Mouse (Mus musculus) CH12.LX (cell line): ENCODE measurements around the gene Kank3. TPM values are rescaled to one million over a fixed set of nuclear protein-coding genes. Genes with fewer than 3 reads are reported as not detected.

Experiments used
- DNase-seq: peaks from one replicate; pipeline ENCODE4 v3.0.0-alpha.2; 2013; ENCODE audit errors: extremely low read depth
- H3K27ac ChIP-seq: 2 replicates; pipeline ENCODE4 v1.5.1; 2012; ENCODE audit warnings: low read depth, mild to moderate bottlenecking, control low read depth, moderate library complexity; ENCODE audit not compliant: insufficient read depth
- H3K27me3 ChIP-seq: replicated peaks from 2 replicates; pipeline ENCODE3; 2012; ENCODE audit warnings: inconsistent platforms
- H3K36me3 ChIP-seq, 2 experiments: replicated peaks in 1 of 2; 2 replicates each; pipeline versions ENCODE3 to v1.6.1; 2012; ENCODE audit warnings: inconsistent platforms in 1 of 2, low read length in 1 of 2, mild to moderate bottlenecking in 1 of 2, mixed read lengths in 1 of 2, moderate library complexity in 1 of 2; ENCODE audit not compliant: control insufficient read depth in 1 of 2, insufficient read depth in 1 of 2
- H3K4me1 ChIP-seq, 2 experiments: 2 replicates each; pipeline ENCODE4 v1.6.1; 2012; ENCODE audit warnings: inconsistent platforms in 1 of 2, moderate library complexity in 1 of 2; ENCODE audit not compliant: insufficient read depth in 2 of 2, control insufficient read depth in 1 of 2
- H3K4me2 ChIP-seq: 2 replicates; pipeline ENCODE4 v1.6.1; 2012; ENCODE audit warnings: low read depth, mild to moderate bottlenecking, control low read depth; ENCODE audit not compliant: poor library complexity, insufficient read depth, severe bottlenecking
- H3K4me3 ChIP-seq, 3 experiments: fragments of 150-350 bp in 1 of 3; sonication (generic) in 1 of 3; replicated peaks in 1 of 3; 2 replicates each; pipeline versions ENCODE3 to v1.5.1; 2011 to 2012; ENCODE audit warnings: low read depth in 2 of 3, low read length in 2 of 3, mild to moderate bottlenecking in 2 of 3, moderate library complexity in 2 of 3, control low read depth in 1 of 3, improper control_type of control experiment in 1 of 3, inconsistent platforms in 1 of 3, mixed read lengths in 1 of 3; ENCODE audit not compliant: poor library complexity in 1 of 3
- H3K79me2 ChIP-seq: replicated peaks from 2 replicates; pipeline ENCODE4 v1.6.1; 2012; ENCODE audit warnings: mild to moderate bottlenecking, moderate library complexity; ENCODE audit not compliant: control insufficient read depth, poor library complexity, insufficient read depth, severe bottlenecking; ENCODE audit errors: extremely low read depth
- H3K9ac ChIP-seq: 2 replicates; pipeline ENCODE4 v1.6.1; 2012; ENCODE audit warnings: low read depth, mild to moderate bottlenecking, control low read depth, moderate library complexity; ENCODE audit not compliant: insufficient read depth
- H3K9me3 ChIP-seq: replicated peaks from 2 replicates; pipeline ENCODE3; 2012; ENCODE audit warnings: low read length, inconsistent platforms, mixed read lengths
- BHLHE40 ChIP-seq: IDR thresholded peaks from 2 replicates; pipeline ENCODE4 v1.6.1; 2011; ENCODE audit warnings: mild to moderate bottlenecking, low read depth, low read length, improper control_type of control experiment
- CHD1 ChIP-seq: IDR thresholded peaks from 2 replicates; pipeline ENCODE4 v1.6.1; 2012; ENCODE audit warnings: low read depth, low read length, improper control_type of control experiment, inconsistent platforms
- CTCF ChIP-seq, 2 experiments: IDR thresholded peaks in 1 of 2; conservative IDR thresholded peaks in 1 of 2; 2 replicates each; pipeline ENCODE4 v1.5.1; 2011 to 2012; ENCODE audit warnings: low read depth in 2 of 2, low read length in 2 of 2, improper control_type of control experiment in 1 of 2, inconsistent platforms in 1 of 2, mild to moderate bottlenecking in 1 of 2, moderate library complexity in 1 of 2
- EP300 ChIP-seq: IDR thresholded peaks from 2 replicates; pipeline ENCODE4 v1.6.1; 2011; ENCODE audit warnings: low read length, improper control_type of control experiment
- ETS1 ChIP-seq: conservative IDR thresholded peaks from 2 replicates; pipeline ENCODE4 v1.6.1; 2012; ENCODE audit warnings: low read depth, mild to moderate bottlenecking, inconsistent platforms, low read length, improper control_type of control experiment, moderate library complexity
- GABPA ChIP-seq: IDR thresholded peaks from 2 replicates; pipeline ENCODE4 v1.6.1; 2012; ENCODE audit warnings: low read depth, low read length, improper control_type of control experiment, inconsistent platforms; ENCODE audit not compliant: insufficient replicate concordance
- JUND ChIP-seq: conservative IDR thresholded peaks from 2 replicates; pipeline ENCODE4 v1.6.1; 2011; ENCODE audit warnings: low read depth, low read length, improper control_type of control experiment
- MAFK ChIP-seq: IDR thresholded peaks from 2 replicates; pipeline ENCODE4 v1.6.1; 2011; ENCODE audit warnings: low read length, improper control_type of control experiment; ENCODE audit not compliant: insufficient replicate concordance
- MAX ChIP-seq: IDR thresholded peaks from 2 replicates; pipeline ENCODE4 v1.6.1; 2011; ENCODE audit warnings: low read length, improper control_type of control experiment
- MAZ ChIP-seq: IDR thresholded peaks from 2 replicates; pipeline ENCODE4 v1.6.1; 2012; ENCODE audit warnings: low read depth, mild to moderate bottlenecking, inconsistent platforms, low read length, improper control_type of control experiment, moderate library complexity
- MXI1 ChIP-seq: IDR thresholded peaks from 2 replicates; pipeline ENCODE4 v1.6.1; 2011; ENCODE audit warnings: mild to moderate bottlenecking, low read depth, low read length, improper control_type of control experiment
- MYC ChIP-seq: IDR thresholded peaks from 2 replicates; pipeline ENCODE4 v1.6.1; 2011; ENCODE audit warnings: low read depth, mild to moderate bottlenecking, improper control_type of control experiment, low read length
- NELFE ChIP-seq: IDR thresholded peaks from 2 replicates; pipeline ENCODE4 v1.6.1; 2011; ENCODE audit warnings: low read depth, low read length, improper control_type of control experiment
- NRF1 ChIP-seq: IDR thresholded peaks from 2 replicates; pipeline ENCODE4 v1.6.1; 2014; ENCODE audit warnings: low read depth, mild to moderate bottlenecking, inconsistent platforms, low read length, improper control_type of control experiment, moderate library complexity
- PAX5 ChIP-seq: IDR thresholded peaks from 2 replicates; pipeline ENCODE4 v1.6.1; 2012; ENCODE audit warnings: low read length, inconsistent platforms, mixed read lengths
- POLR2A ChIP-seq: IDR thresholded peaks from 2 replicates; pipeline ENCODE4 v1.6.1; 2011; ENCODE audit warnings: low read depth, mild to moderate bottlenecking, improper control_type of control experiment, low read length
- POLR2AphosphoS2 ChIP-seq: IDR thresholded peaks from 2 replicates; pipeline ENCODE4 v1.6.1; 2011; ENCODE audit warnings: low read depth, low read length, improper control_type of control experiment
- SIN3A ChIP-seq: IDR thresholded peaks from 2 replicates; pipeline ENCODE4 v1.6.1; 2012; ENCODE audit warnings: low read length, improper control_type of control experiment, inconsistent platforms
- TBP ChIP-seq: conservative IDR thresholded peaks from 2 replicates; pipeline ENCODE4 v1.6.1; 2011; ENCODE audit warnings: low read depth, low read length, improper control_type of control experiment
- TCF12 ChIP-seq: IDR thresholded peaks from 2 replicates; pipeline ENCODE4 v1.6.1; 2014; ENCODE audit warnings: low read depth, mild to moderate bottlenecking, inconsistent platforms, low read length, improper control_type of control experiment
- ZKSCAN1 ChIP-seq: IDR thresholded peaks from 2 replicates; pipeline ENCODE4 v1.6.1; 2012; ENCODE audit warnings: low read depth, inconsistent platforms, low read length, improper control_type of control experiment, borderline replicate concordance
- dilution Hi-C: fragments of 300-500 bp; cut with MboI; formaldehyde crosslinking; loops from 2 replicates; pipeline ENCODE4 v1.14.3; 2020; ENCODE audit warnings: low sequenced_read_pairs; ENCODE audit not compliant: extremely low pct_unique_long_range_greater_than_20kb, extremely low pct_ligation_motif_present
- in situ Hi-C: fragments of 300-500 bp; cut with MboI; formaldehyde crosslinking; loops from 3 replicates; pipeline ENCODE4 v1.14.3; 2019; ENCODE audit warnings: low sequenced_read_pairs, low pct_ligation_motif_present, low pct_unique_long_range_greater_than_20kb, mixed read lengths
- polyA plus RNA-seq: library from polyadenylated mRNA; unstranded; fragments of >175 nt; gene quantifications from 2 replicates; pipeline ENCODE4 v1.2.1, GENCODE M21; 2012; ENCODE audit warnings: low read depth; ENCODE audit not compliant: insufficient read length
- total RNA-seq, 2 experiments: library from RNA; depleted of rRNA; stranded (reverse); fragments of 300-350 nt in 1 of 2; fragments of >200 nt in 1 of 2; gene quantifications; 2 replicates each; pipeline ENCODE4 v1.2.3; 2012 to 2014

The Kank3 gene
- total and polyA plus RNA-seq, 3 experiments, result 0.50 to 15.7 (median 1.8) TPM

DNA sequence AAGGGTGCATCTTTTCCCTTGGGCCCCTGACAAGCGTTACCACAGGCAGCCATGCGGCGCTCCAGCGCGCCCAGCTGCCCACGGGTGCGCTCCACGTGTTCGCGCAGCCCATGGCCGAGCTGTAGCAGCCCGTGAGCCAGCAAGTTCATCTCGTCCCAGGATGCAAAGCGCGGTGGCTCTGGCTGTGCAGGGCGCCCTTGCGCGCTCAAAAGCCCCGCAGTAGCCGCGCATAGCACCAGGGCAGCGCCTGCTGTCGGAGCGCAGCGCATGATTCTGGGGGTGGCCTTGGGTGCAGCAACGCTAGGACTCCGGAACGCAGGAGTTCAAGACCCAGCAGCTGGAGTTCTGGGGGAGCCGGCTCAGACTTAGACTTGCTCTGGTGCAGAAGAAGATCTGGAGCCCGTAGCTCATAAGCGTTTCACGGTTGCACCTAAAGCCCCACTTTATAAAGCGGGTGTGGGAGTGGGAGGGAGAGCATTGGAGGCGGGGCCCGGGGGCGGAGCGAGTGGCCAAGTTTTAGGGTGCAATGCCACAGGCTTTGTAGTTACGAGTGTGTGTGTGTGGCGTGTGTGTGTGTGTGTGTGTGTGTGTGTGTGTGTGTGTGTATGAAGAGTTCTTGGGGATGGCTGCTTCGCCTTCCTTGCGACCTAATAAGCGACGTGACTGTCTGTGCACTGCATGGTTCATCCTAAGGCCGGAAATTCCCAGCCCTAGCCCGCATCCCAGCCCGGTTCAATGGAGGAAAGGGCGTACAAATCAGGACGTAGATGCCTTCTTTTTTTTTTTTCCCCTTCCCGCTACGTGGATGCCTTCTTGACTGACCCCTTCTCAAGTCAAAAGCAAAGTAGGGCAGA, 29.0 kb upstream of the Kank3 start, which contains the start of gene Angptl4:
TSS of gene Angptl4 (minus strand) at position 707 of the 854 bp plus-strand sequence.
- Histone ChIP-seq H3K4me3 (peak within 1 kb of the TSS; percentile 57 to 58 (median 58)), H3K36me3 (peaks cover 13 to 30% of the 10 kb centered on the region in 2 experiments), H3K27ac (no peak within 1 kb of the TSS), H3K4me2 (peak within 1 kb of the TSS; percentile 92), H3K9ac (peak within 1 kb of the TSS; percentile 50), H3K9me3 (no peaks in the 10 kb centered on the region), H3K79me2 (no peaks in the 10 kb centered on the region), H3K4me1 (peaks cover 13 to 30% of the 10 kb centered on the region in 2 experiments), H3K27me3 (peaks cover 16% of the 10 kb centered on the region)
- in situ Hi-C loops (no loop called here), dilution Hi-C loops (no loop called here)
- TF ChIP-seq GABPA (no peak), POLR2AphosphoS2 (no peak), CTCF (conservative IDR thresholded peaks at IDR 0.05 in 1 of 2, IDR thresholded peaks at IDR 0.05 in 1 of 2; ENCODE audit: low read depth in 2 of 2, low read length in 2 of 2) (no peak), PAX5 (no peak), TCF12 (0 out of 2 replicates have a peak, but pooled peaks have one; percentile 15), BHLHE40 (peak; percentile 85), TBP (0 out of 2 replicates have a peak, but pooled peaks have one; percentile 20), JUND (no peak), MAFK (no peak), ETS1 (no peak), EP300 (no peak), MAZ (no peak), CHD1 (no peak), NRF1 (peak; percentile 67), MYC (peak; percentile 98), NELFE (peak; percentile 68), MXI1 (peak; percentile 99), SIN3A (peak; percentile 79), ZKSCAN1 (no peak), POLR2A (peak; percentile 84), MAX (peak; percentile 97)
- DNase-seq, result peak; percentile 78

DNA sequence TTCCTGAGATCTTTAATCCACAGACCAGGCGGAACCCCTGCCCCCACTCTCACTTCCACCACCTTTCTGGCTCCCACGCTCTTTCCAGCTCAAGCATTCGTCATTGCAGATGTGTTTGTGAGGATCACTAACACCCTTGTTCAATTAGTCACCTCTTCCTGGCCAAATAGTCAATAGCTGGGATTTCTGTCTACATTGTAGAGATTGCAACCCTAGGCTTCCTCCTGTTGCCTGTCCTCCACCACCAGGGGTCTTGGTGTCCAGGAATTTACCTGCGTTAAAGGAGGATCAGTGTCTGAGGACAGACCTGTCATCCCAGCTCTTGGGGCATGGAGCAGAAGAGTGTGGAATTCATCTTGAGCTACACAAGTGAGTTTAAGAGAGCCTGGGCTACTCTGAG, 28.3 kb upstream of the Kank3 start:
- H3K27ac ChIP-seq, result no peak overlapping the region
- H3K9ac ChIP-seq, result peak overlapping the region; percentile 50
- H3K4me2 ChIP-seq, result peak overlapping the region; percentile 92

More for the DNA sequence above, 28.3 kb upstream of the Kank3 start:
- Histone ChIP-seq H3K9me3 (no peaks in the 10 kb centered on the region), H3K36me3 (peaks cover 9 to 23% of the 10 kb centered on the region in 2 experiments), H3K27me3 (peaks cover 18% of the 10 kb centered on the region), H3K4me1 (peaks cover 13 to 30% of the 10 kb centered on the region in 2 experiments), H3K79me2 (no peaks in the 10 kb centered on the region), H3K4me3 (peak overlapping the region; percentile 57 to 58 (median 58))
- TF ChIP-seq CTCF (conservative IDR thresholded peaks at IDR 0.05 in 1 of 2, IDR thresholded peaks at IDR 0.05 in 1 of 2; ENCODE audit: low read depth in 2 of 2, low read length in 2 of 2) (peak in 1 of 2 experiments; percentile 34; a peak in 2 of 4 replicates), TCF12 (no peak), SIN3A (no peak)
- dilution Hi-C loops (no loop called here), in situ Hi-C loops (no loop called here)
- DNase-seq, result no peak
